ENCODE assay signal across 8 mouse cellular contexts in genomic region chr11:50291321-50292165, GRCm38 (mm10). TPM values are rescaled to one million over a fixed set of nuclear protein-coding genes. Genes with fewer than 3 reads are reported as not detected.
DNase-seq lines count a peak whose midpoint lies in the region; ATAC-seq lines count a peak whose summit lies in the region.

No protein-coding gene starts in this region.

- peak; percentile 58 for DNase-seq in CD4-positive helper T cell, adult 2 months (ENCODE audit: low read depth, low spot score)
- DNase-seq in R1 (ENCODE audit: low read depth, low spot score) = peak; percentile 86
- peak; percentile 59 for DNase-seq in thymus, postnatal 14 days

- no peaks in the 10 kb centered on the region for H3K27me3 ChIP-seq in embryonic facial prominence, embryonic 12.5 days
- no peaks in the 10 kb centered on the region for H3K27me3 ChIP-seq in heart, embryonic 14.5 days (ENCODE audit: control insufficient read depth, insufficient read depth, low read length)
- H3K27me3 ChIP-seq in kidney, embryonic 16.5 days (ENCODE audit: insufficient read depth, low read length) = no peaks in the 10 kb centered on the region
- H3K27me3 ChIP-seq in liver, embryonic 16.5 days (ENCODE audit: control insufficient read depth, insufficient read depth, low read depth, low read length) = no peaks in the 10 kb centered on the region
- H3K27me3 ChIP-seq in neural tube, embryonic 13.5 days = no peaks in the 10 kb centered on the region

- peak overlapping the region; percentile 99 for H3K9ac ChIP-seq in embryonic facial prominence, embryonic 12.5 days
- H3K9ac ChIP-seq in heart, embryonic 14.5 days (ENCODE audit: low read length) = peak overlapping the region; percentile 100
- peak overlapping the region; percentile 99 for H3K9ac ChIP-seq in kidney, embryonic 16.5 days (replicated peaks; ENCODE audit: low read length)
- peak overlapping the region; percentile 99 for H3K9ac ChIP-seq in liver, embryonic 16.5 days (ENCODE audit: low read depth, low read length)
- H3K9ac ChIP-seq in neural tube, embryonic 13.5 days = peak overlapping the region; percentile 99

- no peaks in the 10 kb centered on the region for H3K9me3 ChIP-seq in embryonic facial prominence, embryonic 12.5 days
- no peaks in the 10 kb centered on the region for H3K9me3 ChIP-seq in heart, embryonic 14.5 days (ENCODE audit: control insufficient read depth, low read length)
- H3K9me3 ChIP-seq in kidney, embryonic 16.5 days (ENCODE audit: low read length) = no peaks in the 10 kb centered on the region
- no peaks in the 10 kb centered on the region for H3K9me3 ChIP-seq in liver, embryonic 16.5 days (replicated peaks; ENCODE audit: control insufficient read depth, low read length)
- no peaks in the 10 kb centered on the region for H3K9me3 ChIP-seq in neural tube, embryonic 13.5 days

- peaks cover 29% of the 10 kb centered on the region for H3K36me3 ChIP-seq in embryonic facial prominence, embryonic 12.5 days
- peaks cover 65% of the 10 kb centered on the region for H3K36me3 ChIP-seq in heart, embryonic 14.5 days (ENCODE audit: control insufficient read depth, insufficient read depth, low read length)
- H3K36me3 ChIP-seq in kidney, embryonic 16.5 days (ENCODE audit: insufficient read depth, low read length) = peaks cover 19% of the 10 kb centered on the region
- H3K36me3 ChIP-seq in liver, embryonic 16.5 days (ENCODE audit: control insufficient read depth, insufficient read depth) = peaks cover 17% of the 10 kb centered on the region
- peaks cover 24% of the 10 kb centered on the region for H3K36me3 ChIP-seq in neural tube, embryonic 13.5 days

- H3K4me2 ChIP-seq in embryonic facial prominence, embryonic 12.5 days (replicated peaks) = peak overlapping the region; percentile 76
- peak overlapping the region; percentile 89 for H3K4me2 ChIP-seq in heart, embryonic 14.5 days (ENCODE audit: low read length)
- H3K4me2 ChIP-seq in kidney, embryonic 16.5 days (replicated peaks; ENCODE audit: low read depth, low read length) = peak overlapping the region; percentile 90
- peak overlapping the region; percentile 87 for H3K4me2 ChIP-seq in liver, embryonic 16.5 days (ENCODE audit: low read depth, low read length)
- H3K4me2 ChIP-seq in neural tube, embryonic 13.5 days = peak overlapping the region; percentile 78

- H3K4me1 ChIP-seq in embryonic facial prominence, embryonic 12.5 days = peaks cover 12% of the 10 kb centered on the region
- H3K4me1 ChIP-seq in heart, embryonic 14.5 days (ENCODE audit: control insufficient read depth in 2 of 2, insufficient read depth in 2 of 2, low read length in 2 of 2) = peaks cover 6 to 17% of the 10 kb centered on the region in 2 experiments
- peaks cover 13% of the 10 kb centered on the region for H3K4me1 ChIP-seq in kidney, embryonic 16.5 days (ENCODE audit: insufficient read depth, low read length)
- peaks cover 24% of the 10 kb centered on the region for H3K4me1 ChIP-seq in liver, embryonic 16.5 days (ENCODE audit: control insufficient read depth, low read depth, low read length)
- peaks cover 33% of the 10 kb centered on the region for H3K4me1 ChIP-seq in neural tube, embryonic 13.5 days (replicated peaks)

- ATAC-seq in embryonic facial prominence, embryonic 12.5 days (ENCODE audit: insufficient number of reproducible peaks, insufficient read depth, low FRiP score, low TSS enrichment) = peak; percentile 65
- peak; percentile 76 for ATAC-seq in heart, embryonic 14.5 days (ENCODE audit: insufficient number of reproducible peaks, insufficient read depth, low FRiP score, low read depth)
- ATAC-seq in kidney, embryonic 16.5 days (ENCODE audit: low FRiP score, low TSS enrichment) = peak; percentile 82
- peak; percentile 59 for ATAC-seq in liver, embryonic 16.5 days (ENCODE audit: low read depth)
- peak; percentile 88 for ATAC-seq in neural tube, embryonic 13.5 days (ENCODE audit: low read depth)

- H3K27ac ChIP-seq in embryonic facial prominence, embryonic 12.5 days = peak overlapping the region; percentile 99
- peak overlapping the region; percentile 99 for H3K27ac ChIP-seq in heart, embryonic 14.5 days (replicated peaks in 1 of 2; ENCODE audit: control insufficient read depth in 1 of 2, insufficient read depth in 1 of 2, low read depth in 2 of 2, low read length in 2 of 2)
- peak overlapping the region; percentile 98 for H3K27ac ChIP-seq in kidney, embryonic 16.5 days (ENCODE audit: low read length)
- H3K27ac ChIP-seq in liver, embryonic 16.5 days (ENCODE audit: low read length) = peak overlapping the region; percentile 95
- peak overlapping the region; percentile 97 for H3K27ac ChIP-seq in neural tube, embryonic 13.5 days (replicated peaks)

- peak overlapping the region; percentile 91 for H3K4me3 ChIP-seq in embryonic facial prominence, embryonic 12.5 days
- H3K4me3 ChIP-seq in heart, embryonic 14.5 days (ENCODE audit: control insufficient read depth in 1 of 2, insufficient read depth in 1 of 2, low read depth in 1 of 2, low read length in 2 of 2) = peak overlapping the region; percentile 95 to 99
- H3K4me3 ChIP-seq in kidney, embryonic 16.5 days (ENCODE audit: low read length) = peak overlapping the region; percentile 92
- H3K4me3 ChIP-seq in liver, embryonic 16.5 days (ENCODE audit: low read depth, low read length) = peak overlapping the region; percentile 99
- H3K4me3 ChIP-seq in neural tube, embryonic 13.5 days = peak overlapping the region; percentile 99

- WGBS in embryonic facial prominence, embryonic 12.5 days = under 1% methylated on average over 85 of the region's 85 CpGs
- under 1% methylated on average over 73 of the region's 85 CpGs for WGBS in heart, embryonic 14.5 days
- WGBS in kidney, embryonic 16.5 days = under 1% methylated on average over 70 of the region's 85 CpGs
- under 1% methylated on average over 85 of the region's 85 CpGs for WGBS in liver, embryonic 16.5 days (ENCODE audit: insufficient replicate concordance)
- under 1% methylated on average over 70 of the region's 85 CpGs for WGBS in neural tube, embryonic 13.5 days

RNA-seq across cellular contexts. Expression of gene Maml1, which starts 0.6 kb away (rescaled TPM):
- 9.2 and 9.7 TPM in 2 replicates for polyA plus RNA-seq in embryonic facial prominence, embryonic 12.5 days (2016; fragmentation: Nextera tagmentation; extraction: Ambion mirVana)
- 5.2 and 5.6 TPM in 2 replicates for polyA plus RNA-seq in heart, embryonic 14.5 days (2014; fragmentation: Nextera tagmentation; extraction: Ambion mirVana)
- 5.2 and 6.3 TPM in 2 replicates for polyA plus RNA-seq in kidney, embryonic 16.5 days (2015; fragmentation: Nextera tagmentation; extraction: Ambion mirVana)
- 1.3 and 1.5 TPM in 2 replicates for polyA plus RNA-seq in liver, embryonic 16.5 days (2015; fragmentation: Nextera tagmentation; extraction: Ambion mirVana)
- polyA plus RNA-seq in neural tube, embryonic 13.5 days (2015; fragmentation: Nextera tagmentation; extraction: Ambion mirVana) = 3.1 and 3.7 TPM in 2 replicates

RNA-seq across cellular contexts. Expression of gene Canx, which starts 33.9 kb away (rescaled TPM):
- 287 and 307 TPM in 2 replicates for polyA plus RNA-seq in embryonic facial prominence, embryonic 12.5 days (2016; fragmentation: Nextera tagmentation; extraction: Ambion mirVana)
- 197 and 211 TPM in 2 replicates for polyA plus RNA-seq in heart, embryonic 14.5 days (2014; fragmentation: Nextera tagmentation; extraction: Ambion mirVana)
- 393 and 397 TPM in 2 replicates for polyA plus RNA-seq in kidney, embryonic 16.5 days (2015; fragmentation: Nextera tagmentation; extraction: Ambion mirVana)
- 172 and 184 TPM in 2 replicates for polyA plus RNA-seq in liver, embryonic 16.5 days (2015; fragmentation: Nextera tagmentation; extraction: Ambion mirVana)
- 275 and 302 TPM in 2 replicates for polyA plus RNA-seq in neural tube, embryonic 13.5 days (2015; fragmentation: Nextera tagmentation; extraction: Ambion mirVana)

RNA-seq across cellular contexts. Expression of gene Ltc4s, which starts 53.1 kb away (rescaled TPM):
- 0.62 and 0.74 TPM in 2 replicates for polyA plus RNA-seq in embryonic facial prominence, embryonic 12.5 days (2016; fragmentation: Nextera tagmentation; extraction: Ambion mirVana)
- polyA plus RNA-seq in heart, embryonic 14.5 days (2014; fragmentation: Nextera tagmentation; extraction: Ambion mirVana) = 1.8 and 1.9 TPM in 2 replicates
- polyA plus RNA-seq in kidney, embryonic 16.5 days (2015; fragmentation: Nextera tagmentation; extraction: Ambion mirVana) = 2.5 and 2.8 TPM in 2 replicates
- 0.50 and 0.61 TPM in 2 replicates for polyA plus RNA-seq in liver, embryonic 16.5 days (2015; fragmentation: Nextera tagmentation; extraction: Ambion mirVana)
- polyA plus RNA-seq in neural tube, embryonic 13.5 days (2015; fragmentation: Nextera tagmentation; extraction: Ambion mirVana) = 1.8 and 2.6 TPM in 2 replicates

Comparison
In these comparisons a context has a peak if more than half of its experiments do, and no peak if none do; other contexts are left out.
1. Peak in every context shown above with its lines: DNase-seq, ATAC-seq, H3K4me3 ChIP-seq and H3K27ac ChIP-seq.